Mouse (Mus musculus): Measurements from ENCODE around the gene Pgp.
"Not testable (repeated sequence)": the region's sequence is repeated elsewhere in the genome, so short reads cannot be mapped to it uniquely, and the experiment has no call there.

Gene Pgp

GRCm38 (mm10) chr17:24455523-24456206, 14.5 kb upstream of the Pgp start:
- DNase-seq (ENCODE audit: low read depth, low spot score), result not testable (repeated sequence)

GRCm38 (mm10) chr17:24461580-24461979, 8.6 kb upstream of the Pgp start:
- no peak for DNase-seq (ENCODE audit: low read depth, low spot score)

GRCm38 (mm10) chr17:24462932-24463331, 7.3 kb upstream of the Pgp start:
- no peak for DNase-seq (ENCODE audit: low read depth, low spot score)

GRCm38 (mm10) chr17:24463374-24464133, 6.6 kb upstream of the Pgp start:
- DNase-seq (ENCODE audit: low read depth, low spot score), result no peak

GRCm38 (mm10) chr17:24468636-24469246, 1.5 kb upstream of the Pgp start:
- no peak for DNase-seq (ENCODE audit: low read depth, low spot score)

GRCm38 (mm10) chr17:24469336-24469909, 769 bp upstream of the Pgp start:
- no peak for DNase-seq (ENCODE audit: low read depth, low spot score)

- DNase-seq (ENCODE audit: low read depth, low spot score), result no peak
Observed at GRCm38 (mm10) chr17:24470701-24471527, 722 bp downstream of the Pgp start.

GRCm38 (mm10) chr17:24472512-24472911, 2.3 kb downstream of the Pgp start:
- no peak for DNase-seq (ENCODE audit: low read depth, low spot score)

- no peak for DNase-seq (ENCODE audit: low read depth, low spot score)
Observed at GRCm38 (mm10) chr17:24473612-24474275, 3.6 kb downstream of the Pgp start, which contains the start of gene Bricd5. TSS of gene Bricd5 (plus strand) at chr17:24473884.

GRCm38 (mm10) chr17:24474557-24474956, 4.4 kb downstream of the Pgp start:
- no peak for DNase-seq (ENCODE audit: low read depth, low spot score)

- no peak for DNase-seq (ENCODE audit: low read depth, low spot score)
Observed at GRCm38 (mm10) chr17:24475586-24475985, 5.4 kb downstream of the Pgp start.

- no peak for DNase-seq (ENCODE audit: low read depth, low spot score)
Observed at GRCm38 (mm10) chr17:24476022-24476776, 6.0 kb downstream of the Pgp start.

GRCm38 (mm10) chr17:24477053-24477984, 7.1 kb downstream of the Pgp start:
- no peak for DNase-seq (ENCODE audit: low read depth, low spot score)

GRCm38 (mm10) chr17:24477985-24478600, 7.9 kb downstream of the Pgp start:
- DNase-seq (ENCODE audit: low read depth, low spot score), result no peak

- peak; percentile 89 for DNase-seq (ENCODE audit: low read depth, low spot score)
Observed at GRCm38 (mm10) chr17:24478663-24479380, 8.6 kb downstream of the Pgp start, which contains the start of gene Mlst8. TSS of gene Mlst8 (minus strand) at chr17:24479078.

GRCm38 (mm10) chr17:24479431-24479830, 9.2 kb downstream of the Pgp start:
- DNase-seq (ENCODE audit: low read depth, low spot score), result no peak

GRCm38 (mm10) chr17:24480201-24480826, 10.1 kb downstream of the Pgp start:
- no peak for DNase-seq (ENCODE audit: low read depth, low spot score)
